Mouse (Mus musculus): Measurements from ENCODE around the gene Map1lc3b. TPM values are rescaled to one million over a fixed set of nuclear protein-coding genes. Genes with fewer than 3 reads are reported as not detected.

Gene Map1lc3b
- polyA plus RNA-seq, 1 experiment from 2014 or later, result 196 TPM

DNA sequence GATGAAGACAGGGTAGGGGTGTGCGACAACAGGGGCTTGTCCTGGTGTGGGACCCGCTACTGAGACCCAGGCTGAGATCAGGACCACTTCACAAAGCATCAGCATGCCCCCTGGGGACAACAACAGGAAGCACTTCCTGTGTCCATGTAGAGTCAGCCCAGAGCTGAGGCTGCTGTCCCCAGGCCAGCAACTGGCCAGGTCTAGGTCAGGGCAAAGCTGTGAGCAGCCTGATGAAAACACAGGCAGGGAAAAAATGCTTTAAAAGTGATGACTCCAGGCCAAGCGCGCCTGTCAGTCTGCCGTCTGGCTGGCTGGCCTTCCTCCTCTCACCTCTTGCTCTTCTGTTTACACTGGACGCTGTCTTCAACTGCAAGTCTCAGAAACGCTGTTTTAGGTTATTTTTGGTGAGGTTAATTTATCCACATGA is 41.5 kb downstream of the Map1lc3b start:
- no peak for TF ChIP-seq CTCF (IDR thresholded peaks at IDR 0.05)
- peak; percentile 68 for DNase-seq (ENCODE audit: low read depth, low spot score)

GRCm38 (mm10) chr8:121632401-121632800 is 42.2 kb downstream of the Map1lc3b start:
- DNase-seq (ENCODE audit: low read depth, low spot score), result no peak
- no peak for ATAC-seq
- no peak for TF ChIP-seq CTCF (IDR thresholded peaks at IDR 0.05)
- POLR2A ChIA-PET, result interaction anchor here (1.0 to 1.8 kb wide), 2 partner anchors 10 to 16 kb away, joined by 3 to 7 read pairs; no protein-coding TSS in a partner anchor
- CTCF ChIA-PET, result no interaction called here
- in situ Hi-C loops (cut with MboI; ENCODE audit: low pct_unique_long_range_greater_than_20kb), result no loop called here
- no peaks in the 10 kb centered on the region for H3K27me3 ChIP-seq

More for the DNA sequence above, 41.5 kb downstream of the Map1lc3b start:
- CTCF ChIA-PET, result interaction anchor here (1.3 to 3.4 kb wide), 2 partner anchors 16 to 22 kb away, joined by 4 to 21 read pairs; no protein-coding TSS in a partner anchor
- in situ Hi-C loops (cut with MboI; ENCODE audit: low pct_unique_long_range_greater_than_20kb), result no loop called here
- no peaks in the 10 kb centered on the region for H3K27me3 ChIP-seq
- ATAC-seq, result peak; percentile 66
- POLR2A ChIA-PET, result interaction anchor here (1.0 to 1.8 kb wide), 2 partner anchors 11 to 17 kb away, joined by 3 to 7 read pairs; no protein-coding TSS in a partner anchor

GRCm38 (mm10) chr8:121635534-121635933 is 45.4 kb downstream of the Map1lc3b start:
- ATAC-seq, result no peak
- no peaks in the 10 kb centered on the region for H3K27me3 ChIP-seq
- ChIA-PET CTCF (interaction anchor here (1.8 kb wide), 1 partner anchor 14 kb away, joined by 7 read pairs; no protein-coding TSS in a partner anchor), POLR2A (no interaction called here)
- in situ Hi-C loops (cut with MboI; ENCODE audit: low pct_unique_long_range_greater_than_20kb), result no loop called here
- no peak for DNase-seq (ENCODE audit: low read depth, low spot score)
- TF ChIP-seq CTCF (IDR thresholded peaks at IDR 0.05), result no peak

GRCm38 (mm10) chr8:121636180-121636579 is 46.0 kb downstream of the Map1lc3b start:
- ChIA-PET CTCF (interaction anchor here (1.1 to 1.8 kb wide), 2 partner anchors 8 to 14 kb away, joined by 3 to 7 read pairs; no protein-coding TSS in a partner anchor), POLR2A (interaction anchor here (1.4 kb wide), 1 partner anchor 16 kb away, joined by 3 read pairs; no protein-coding TSS in a partner anchor)
- DNase-seq (ENCODE audit: low read depth, low spot score) (no peak), ATAC-seq (no peak)
- H3K27me3 ChIP-seq, result no peaks in the 10 kb centered on the region
- no peak for TF ChIP-seq CTCF (IDR thresholded peaks at IDR 0.05)
- in situ Hi-C loops (cut with MboI; ENCODE audit: low pct_unique_long_range_greater_than_20kb), result no loop called here

DNA sequence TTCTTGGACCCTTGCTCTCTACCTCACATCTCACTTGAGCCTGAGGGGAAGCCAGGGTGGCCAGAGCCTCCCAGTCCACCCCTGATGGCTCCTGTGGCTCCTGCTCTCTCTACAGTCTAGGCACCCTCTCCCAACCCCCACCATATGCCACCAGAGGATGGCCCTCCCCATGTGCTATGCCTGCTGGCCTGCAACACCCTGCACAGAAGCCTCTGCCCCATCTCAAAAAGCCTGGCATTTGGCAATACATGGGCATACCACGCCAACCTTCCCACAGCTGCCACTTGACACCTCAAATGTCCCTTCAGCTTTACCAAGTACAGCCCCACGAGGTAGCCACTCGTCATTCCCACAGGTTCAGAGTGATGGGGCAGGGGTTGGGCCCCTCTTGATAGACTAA is 52.6 kb downstream of the Map1lc3b start:
- ATAC-seq, result no peak
- ChIA-PET POLR2A (interaction anchor here (1.0 kb wide), 1 partner anchor 11 kb away, joined by 3 read pairs; no protein-coding TSS in a partner anchor), CTCF (no interaction called here)
- no peaks in the 10 kb centered on the region for H3K27me3 ChIP-seq
- in situ Hi-C loops (cut with MboI; ENCODE audit: low pct_unique_long_range_greater_than_20kb), result no loop called here
- no peak for DNase-seq (ENCODE audit: low read depth, low spot score)
- no peak for TF ChIP-seq CTCF (IDR thresholded peaks at IDR 0.05)

DNA sequence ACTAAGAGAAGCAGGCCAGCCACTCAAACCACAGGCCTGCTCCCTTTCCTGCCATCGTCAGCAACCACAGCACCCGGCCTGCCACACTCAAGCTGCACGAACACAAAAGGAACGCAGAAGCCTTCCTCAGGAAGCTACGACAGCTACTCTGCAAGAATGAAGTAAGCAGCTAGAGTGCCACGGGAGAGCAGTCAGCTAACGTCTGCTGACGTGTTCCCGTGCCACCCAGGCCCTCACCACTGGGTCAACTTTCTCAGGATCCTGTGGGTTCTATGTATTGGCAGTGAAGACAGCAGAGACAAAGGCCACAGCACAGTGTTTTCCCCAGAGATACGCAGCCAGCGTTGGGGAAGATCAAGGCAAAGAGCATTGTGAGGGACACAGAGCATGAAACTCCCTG is 53.2 kb downstream of the Map1lc3b start:
- ATAC-seq (no peak), DNase-seq (ENCODE audit: low read depth, low spot score) (no peak)
- CTCF ChIA-PET, result no interaction called here
- in situ Hi-C loops (cut with MboI; ENCODE audit: low pct_unique_long_range_greater_than_20kb), result no loop called here
- TF ChIP-seq CTCF (IDR thresholded peaks at IDR 0.05), result no peak
- no peaks in the 10 kb centered on the region for H3K27me3 ChIP-seq
- POLR2A ChIA-PET, result no interaction called here

- ChIA-PET POLR2A (interaction anchor here (1.2 kb wide), 1 partner anchor 15 kb away, joined by 7 read pairs; no protein-coding TSS in a partner anchor), CTCF (interaction anchor here (0.6 to 4.5 kb wide), 7 partner anchors 18 to 57 kb away, joined by 3 to 21 read pairs (median 5); partner anchors contain the start of gene Map1lc3b)
- in situ Hi-C loops (cut with MboI; ENCODE audit: low pct_unique_long_range_greater_than_20kb), result no loop called here
- peak; percentile 60 for DNase-seq (ENCODE audit: low read depth, low spot score)
- ATAC-seq, result peak; percentile 42
- H3K27me3 ChIP-seq, result no peaks in the 10 kb centered on the region
- no peak for TF ChIP-seq CTCF (IDR thresholded peaks at IDR 0.05)
Observed at GRCm38 (mm10) chr8:121647511-121648215, 57.5 kb downstream of the Map1lc3b start.

Other genes with a start within 250 kb of the Map1lc3b start
- gene 1700018B08Rik, start 46.0 kb upstream of the Map1lc3b start, polyA plus RNA-seq (2021), result not detected
- gene Fbxo31, start 11.6 kb upstream of the Map1lc3b start, polyA plus RNA-seq (2021), result 19.9 TPM
- 36.4 TPM for gene Zcchc14, start 62.5 kb downstream of the Map1lc3b start, polyA plus RNA-seq (2021)
- 0.04 TPM for gene Jph3, start 139.3 kb downstream of the Map1lc3b start, polyA plus RNA-seq (2021)
- 39.5 TPM for gene Klhdc4, start 239.2 kb downstream of the Map1lc3b start, polyA plus RNA-seq (2021)